Mouse (Mus musculus) kidney, postnatal 0 days (tissue): ENCODE results near the gene Sept9. TPM values are rescaled to one million over a fixed set of nuclear protein-coding genes. Genes with fewer than 3 reads are reported as not detected.

Experiments
- ATAC-seq: fragments of 200-750 bp; cut with Nextera tagmentation; replicated peaks from 2 replicates; pipeline ENCODE4 v1.8.0; 2017; ENCODE audit warnings: low read depth, moderate number of reproducible peaks, moderate TSS enrichment, moderate library complexity; ENCODE audit not compliant: low FRiP score
- DNase-seq: peaks from one replicate; pipeline ENCODE4 v3.0.0-alpha.2; 2016; ENCODE audit warnings: low spot score
- H3K27ac ChIP-seq: fragments of 300-500 bp; sonication (generic); 2 replicates; pipeline ENCODE4 v1.5.1; 2014; ENCODE audit warnings: mild to moderate bottlenecking
- H3K27me3 ChIP-seq: fragments of 300-500 bp; sonication (generic); 2 replicates; pipeline ENCODE4 v1.6.1; 2014; ENCODE audit warnings: low read length, mixed read lengths; ENCODE audit not compliant: insufficient read depth
- H3K36me3 ChIP-seq: fragments of 300-500 bp; sonication (generic); 2 replicates; pipeline ENCODE4 v1.6.1; 2014; ENCODE audit warnings: low read length, mixed read lengths; ENCODE audit not compliant: insufficient read depth
- H3K4me1 ChIP-seq: fragments of 300-500 bp; sonication (generic); replicated peaks from 2 replicates; pipeline ENCODE4 v1.6.1; 2014; ENCODE audit warnings: antibody characterized with exemption, low read length, mixed read lengths; ENCODE audit not compliant: insufficient read depth
- H3K4me2 ChIP-seq: fragments of 300-500 bp; sonication (generic); 2 replicates; pipeline ENCODE4 v1.6.1; 2014; ENCODE audit warnings: mild to moderate bottlenecking, low read length, moderate library complexity, mixed read lengths
- H3K4me3 ChIP-seq: fragments of 300-500 bp; sonication (generic); replicated peaks from 2 replicates; pipeline ENCODE4 v1.5.1; 2014; ENCODE audit warnings: low read depth, low read length
- H3K9ac ChIP-seq: fragments of 300-500 bp; sonication (generic); 2 replicates; pipeline ENCODE4 v1.6.1; 2014; ENCODE audit warnings: low read depth, low read length
- H3K9me3 ChIP-seq: fragments of 300-500 bp; sonication (generic); replicated peaks from 2 replicates; pipeline ENCODE4 v1.6.1; 2016; ENCODE audit warnings: low read length, inconsistent platforms, mixed read lengths
- CTCF ChIP-seq: IDR thresholded peaks from 2 replicates; pipeline ENCODE4 v1.5.1; 2016; ENCODE audit warnings: antibody characterized with exemption, low read depth, mild to moderate bottlenecking, moderate library complexity
- WGBS: fragments of 180-500 bp; shearing (Covaris S2); extraction: QIAGEN DNeasy Blood & Tissue Kit; methylation state at CpG from one replicate; pipeline ENCODE4 v1.1.7; 2014; 5-methylcytosine and 5-hydroxymethylcytosine counted together
- polyA plus RNA-seq: library from polyadenylated mRNA; unstranded; fragments of >200 nt; fragmentation: Nextera tagmentation; extraction: Ambion mirVana; gene quantifications from 2 replicates; pipeline ENCODE4 v1.2.1, GENCODE M21; 2015

The Sept9 gene
- polyA plus RNA-seq, 1 experiment from 2014 or later, result 71.2 TPM

GRCm38 (mm10) chr11:117296500-117297189 is 97.2 kb downstream of the Sept9 start:
- H3K27ac ChIP-seq, result peak overlapping the region; percentile 47; the same call in 1 of the 2 replicates
- 57% methylated on average over 14 of the region's 14 CpGs for WGBS

DNA sequence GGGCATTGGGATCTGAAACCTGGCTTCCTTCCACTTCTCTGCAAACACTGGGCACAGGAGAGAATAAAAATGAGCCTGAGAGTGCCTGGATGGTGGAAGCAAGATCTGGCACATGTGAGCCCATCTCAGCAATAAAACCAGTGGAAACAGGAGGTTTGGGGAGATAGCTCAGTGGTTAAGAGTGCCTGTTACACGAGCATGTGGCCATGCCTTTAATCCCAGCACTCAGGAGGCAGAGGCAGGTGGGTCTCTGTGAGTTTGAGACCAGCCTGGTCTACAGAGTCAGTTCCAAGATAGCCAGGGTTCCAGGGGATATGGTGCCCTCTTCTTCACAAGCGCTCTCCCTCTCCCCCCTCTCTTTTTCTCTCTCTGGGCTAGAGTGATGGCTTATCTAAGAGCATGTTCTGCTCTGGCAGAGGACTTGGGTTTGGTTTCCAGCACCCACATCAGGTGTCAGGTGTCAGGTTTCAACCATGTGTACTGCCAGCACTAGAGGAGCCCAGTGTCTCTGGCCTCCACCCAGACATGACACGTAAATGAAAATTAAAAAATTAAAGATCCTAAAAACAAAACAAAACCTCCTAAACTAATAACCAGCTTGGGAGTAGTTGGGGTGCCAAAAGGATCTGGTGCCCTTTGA is 97.8 kb downstream of the Sept9 start:
- no peak overlapping the region for H3K4me3 ChIP-seq
- no peaks in the 10 kb centered on the region for H3K9me3 ChIP-seq
- H3K4me1 ChIP-seq, result peaks cover 8% of the 10 kb centered on the region; the same call in 1 of the 2 replicates
- H3K27ac ChIP-seq, result no peak overlapping the region
- ATAC-seq (no peak), DNase-seq (no peak)
- TF ChIP-seq CTCF, result no peak
- H3K36me3 ChIP-seq, result 0 out of 2 replicates have a peak, but pooled peaks cover under 1% of the 10 kb centered on the region
- 87% methylated on average over 3 of the region's 3 CpGs for WGBS
- H3K27me3 ChIP-seq, result no peaks in the 10 kb centered on the region
- H3K4me2 ChIP-seq, result no peak overlapping the region
- no peak overlapping the region for H3K9ac ChIP-seq

More at GRCm38 (mm10) chr11:117296500-117297189, 97.2 kb downstream of the Sept9 start:
- ATAC-seq, result peak; percentile 34
- H3K4me3 ChIP-seq, result no peak overlapping the region
- H3K4me2 ChIP-seq, result no peak overlapping the region
- 0 out of 2 replicates have a peak, but pooled peaks cover 7% of the 10 kb centered on the region for H3K36me3 ChIP-seq
- peaks cover 5% of the 10 kb centered on the region; the same call in 1 of the 2 replicates for H3K4me1 ChIP-seq
- no peaks in the 10 kb centered on the region for H3K27me3 ChIP-seq
- no peak overlapping the region for H3K9ac ChIP-seq
- no peak for TF ChIP-seq CTCF
- no peaks in the 10 kb centered on the region for H3K9me3 ChIP-seq
- DNase-seq, result no peak

DNA sequence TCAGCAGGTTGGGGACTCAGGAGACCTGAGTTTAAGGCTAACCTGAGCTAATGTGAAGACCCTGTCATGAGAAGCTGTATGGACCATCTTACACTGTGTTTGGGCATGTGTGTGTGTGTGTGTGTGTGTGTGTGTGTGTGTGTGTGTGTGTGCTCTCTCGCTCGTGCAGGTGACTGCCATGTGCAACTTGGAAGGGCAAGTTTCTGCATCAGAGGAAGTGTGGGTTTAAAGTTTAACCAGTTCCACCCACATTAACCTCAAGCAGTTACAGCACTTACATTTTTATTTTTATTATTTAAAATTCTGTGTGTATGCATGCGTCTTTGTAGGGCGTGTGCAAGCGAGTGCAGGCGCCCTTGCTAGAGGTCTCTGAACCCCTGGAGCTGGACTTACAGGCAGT is 100.3 kb downstream of the Sept9 start:
- no peak overlapping the region for H3K4me2 ChIP-seq
- 0 out of 2 replicates have a peak, but pooled peaks cover 10% of the 10 kb centered on the region for H3K4me1 ChIP-seq
- WGBS, result 63% methylated on average over 6 of the region's 6 CpGs
- TF ChIP-seq CTCF, result no peak
- DNase-seq, result no peak
- no peaks in the 10 kb centered on the region for H3K9me3 ChIP-seq
- H3K36me3 ChIP-seq, result no peaks in the 10 kb centered on the region
- ATAC-seq, result no peak
- H3K27ac ChIP-seq, result peak overlapping the region; percentile 56
- no peak overlapping the region for H3K9ac ChIP-seq
- no peaks in the 10 kb centered on the region for H3K27me3 ChIP-seq
- H3K4me3 ChIP-seq, result no peak overlapping the region

GRCm38 (mm10) chr11:117300809-117301208 is 101.3 kb downstream of the Sept9 start:
- Histone ChIP-seq H3K27ac (no peak overlapping the region), H3K4me1 (0 out of 2 replicates have a peak, but pooled peaks cover 10% of the 10 kb centered on the region), H3K36me3 (no peaks in the 10 kb centered on the region), H3K27me3 (no peaks in the 10 kb centered on the region), H3K4me3 (no peak overlapping the region), H3K9ac (no peak overlapping the region), H3K4me2 (no peak overlapping the region), H3K9me3 (no peaks in the 10 kb centered on the region)
- WGBS, result 90% methylated on average over 4 of the region's 4 CpGs
- ATAC-seq, result no peak
- TF ChIP-seq CTCF, result peak; percentile 53
- no peak for DNase-seq

GRCm38 (mm10) chr11:117301716-117302115 is 102.3 kb downstream of the Sept9 start:
- Histone ChIP-seq H3K36me3 (no peaks in the 10 kb centered on the region), H3K4me2 (no peak overlapping the region), H3K27me3 (no peaks in the 10 kb centered on the region), H3K9me3 (no peaks in the 10 kb centered on the region), H3K27ac (no peak overlapping the region), H3K4me3 (no peak overlapping the region), H3K4me1 (peaks cover 8% of the 10 kb centered on the region; the same call in 1 of the 2 replicates), H3K9ac (no peak overlapping the region)
- WGBS, result 66% methylated on average over 6 of the region's 6 CpGs
- no peak for ATAC-seq
- DNase-seq, result no peak
- no peak for TF ChIP-seq CTCF

- H3K27ac ChIP-seq, result no peak overlapping the region
- no peak for ATAC-seq
- 84% methylated on average over 5 of the region's 5 CpGs for WGBS
- H3K27me3 ChIP-seq, result no peaks in the 10 kb centered on the region
- no peak overlapping the region for H3K9ac ChIP-seq
- no peaks in the 10 kb centered on the region for H3K36me3 ChIP-seq
- H3K4me1 ChIP-seq, result peaks cover 13% of the 10 kb centered on the region; the same call in 1 of the 2 replicates
- no peaks in the 10 kb centered on the region for H3K9me3 ChIP-seq
- H3K4me3 ChIP-seq, result no peak overlapping the region
- no peak for DNase-seq
- no peak for TF ChIP-seq CTCF
- H3K4me2 ChIP-seq, result no peak overlapping the region
Measured at GRCm38 (mm10) chr11:117302371-117302770, 102.9 kb downstream of the Sept9 start.
